Mouse (Mus musculus) mature B cell (primary cell): Measurements from ENCODE around the gene Timp3.

ENCODE experiments used
- in situ Hi-C: fragments of 300-500 bp; cut with MboI; formaldehyde crosslinking; loops from 2 replicates; pipeline ENCODE4 v1.14.3; 2019

Timp3 gene

GRCm38 (mm10) chr10:86300293-86301116 is at the start of gene Timp3:
Gene Timp3, plus strand, starts transcription at chr10:86300372.
- in situ Hi-C loops = no loop called here

- in situ Hi-C loops = no loop called here
Measured at GRCm38 (mm10) chr10:86256221-86256620, 44.0 kb upstream of the Timp3 start.

GRCm38 (mm10) chr10:86257045-86257444 is 43.1 kb upstream of the Timp3 start:
- in situ Hi-C loops = no loop called here

GRCm38 (mm10) chr10:86258046-86258445 is 42.1 kb upstream of the Timp3 start:
- in situ Hi-C loops = no loop called here

- in situ Hi-C loops = no loop called here
Measured at GRCm38 (mm10) chr10:86258992-86259391, 41.2 kb upstream of the Timp3 start.

- in situ Hi-C loops = no loop called here
Measured at GRCm38 (mm10) chr10:86261725-86262124, 38.4 kb upstream of the Timp3 start.

- in situ Hi-C loops = no loop called here
Measured at GRCm38 (mm10) chr10:86264618-86265017, 35.6 kb upstream of the Timp3 start.

- in situ Hi-C loops = no loop called here
Measured at GRCm38 (mm10) chr10:86270254-86270653, 29.9 kb upstream of the Timp3 start.

GRCm38 (mm10) chr10:86272826-86273225 is 27.3 kb upstream of the Timp3 start:
- in situ Hi-C loops = no loop called here

GRCm38 (mm10) chr10:86273410-86274191 is 26.6 kb upstream of the Timp3 start:
- in situ Hi-C loops = no loop called here

- in situ Hi-C loops = no loop called here
Measured at GRCm38 (mm10) chr10:86275585-86275984, 24.6 kb upstream of the Timp3 start.

- in situ Hi-C loops = no loop called here
Measured at GRCm38 (mm10) chr10:86277327-86277726, 22.8 kb upstream of the Timp3 start.

GRCm38 (mm10) chr10:86278481-86278880 is 21.7 kb upstream of the Timp3 start:
- in situ Hi-C loops = no loop called here

GRCm38 (mm10) chr10:86279579-86280168 is 20.5 kb upstream of the Timp3 start:
- in situ Hi-C loops = no loop called here

GRCm38 (mm10) chr10:86281238-86281637 is 18.9 kb upstream of the Timp3 start:
- in situ Hi-C loops = no loop called here

- in situ Hi-C loops = no loop called here
Measured at GRCm38 (mm10) chr10:86286508-86286907, 13.7 kb upstream of the Timp3 start.

- in situ Hi-C loops = no loop called here
Measured at GRCm38 (mm10) chr10:86290109-86290771, 9.9 kb upstream of the Timp3 start.

- in situ Hi-C loops = no loop called here
Measured at GRCm38 (mm10) chr10:86293880-86294279, 6.3 kb upstream of the Timp3 start.

GRCm38 (mm10) chr10:86294599-86295365 is 5.4 kb upstream of the Timp3 start:
- in situ Hi-C loops = no loop called here

GRCm38 (mm10) chr10:86295454-86296098 is 4.6 kb upstream of the Timp3 start:
- in situ Hi-C loops = no loop called here

GRCm38 (mm10) chr10:86296111-86296510 is 4.1 kb upstream of the Timp3 start:
- in situ Hi-C loops = no loop called here
